Mouse (Mus musculus): ENCODE data around the gene Cherp. TPM values are rescaled to one million over a fixed set of nuclear protein-coding genes. Genes with fewer than 3 reads are reported as not detected.

Cherp gene
- 29.3 and 30.1 TPM in 2 replicates for polyA plus RNA-seq (2015; fragmentation: Nextera tagmentation; extraction: Ambion mirVana)

DNA sequence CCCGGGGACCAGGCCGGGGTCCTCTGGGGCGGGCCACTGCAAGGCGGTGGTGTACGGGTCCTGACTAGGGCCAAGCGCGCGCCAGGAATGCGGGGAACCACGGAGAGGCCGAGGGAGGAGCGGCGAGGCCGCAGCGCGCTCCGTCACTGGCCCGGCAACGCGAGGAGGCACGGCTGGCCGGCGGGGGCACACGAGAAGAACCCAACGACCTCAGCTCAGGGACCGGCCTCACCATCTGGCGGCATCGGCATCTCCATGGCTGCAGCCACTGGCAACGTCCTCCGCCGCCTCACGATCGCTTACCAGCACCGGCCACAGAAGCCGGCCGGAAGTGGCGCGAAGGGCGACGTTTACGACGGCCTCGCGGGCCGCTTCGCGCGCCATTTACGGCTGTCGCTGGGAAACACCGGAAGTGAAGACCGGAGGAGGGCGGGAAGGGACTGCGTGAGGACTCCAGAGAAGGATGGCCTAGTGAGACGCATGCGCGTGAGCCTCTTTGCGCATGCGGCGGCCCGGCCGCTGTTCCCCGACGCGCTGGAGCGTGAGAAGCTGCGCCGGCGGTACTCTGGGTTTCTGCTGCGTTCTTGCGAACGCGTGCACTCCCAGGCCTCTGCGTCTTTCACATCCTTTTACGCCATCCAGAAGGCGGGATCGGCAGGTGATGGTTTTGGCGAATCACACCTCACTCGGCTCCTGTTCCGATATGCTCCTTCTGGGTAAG lies at the start of gene Cherp:
Gene Cherp (minus strand): TSS at position 401 of the 721 bp plus-strand sequence.

DNA sequence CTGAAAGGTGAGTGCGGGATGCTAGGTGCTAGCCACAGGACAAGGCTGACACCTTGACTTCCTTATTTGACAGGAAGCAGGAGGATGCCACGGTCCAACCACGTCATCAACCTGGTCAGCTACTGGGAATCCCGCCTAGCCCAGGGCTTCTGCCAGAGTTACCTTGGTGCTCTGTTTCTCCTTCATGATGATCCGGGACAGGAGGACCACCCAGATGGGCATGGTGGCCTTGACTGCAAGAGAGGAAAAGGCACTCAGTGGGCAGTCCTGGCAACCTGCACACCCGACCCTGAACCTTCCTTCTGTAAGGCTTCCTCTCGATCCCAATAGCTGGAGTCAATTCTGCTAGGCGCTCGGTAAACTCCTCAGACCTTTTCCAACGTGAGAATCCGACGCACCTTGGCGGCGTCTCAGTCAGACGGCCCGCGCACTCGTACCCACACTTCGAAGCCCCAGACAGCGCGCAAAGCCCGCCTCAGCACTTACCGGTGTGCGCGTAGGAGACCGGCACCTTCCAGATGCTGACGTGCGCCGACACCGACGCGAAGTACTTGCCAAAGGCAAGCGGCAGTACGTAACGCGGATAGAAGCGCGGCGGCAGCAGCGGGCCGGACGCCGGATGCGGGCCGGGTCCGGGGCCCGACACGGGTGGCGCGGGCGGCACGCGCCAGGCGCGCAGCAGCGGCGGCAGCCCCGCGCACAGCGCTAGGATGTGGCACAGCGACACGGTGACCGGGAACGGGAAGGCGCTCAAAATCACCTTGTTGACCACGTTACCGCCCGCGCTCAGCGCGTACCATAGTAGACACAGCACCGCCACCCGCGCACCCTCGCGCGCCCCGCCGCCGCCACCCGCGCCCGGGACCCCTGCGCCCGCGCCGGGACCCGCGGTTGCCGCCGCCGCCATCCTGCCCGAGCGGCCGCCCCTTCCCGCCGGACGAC lies 16.9 kb upstream of the Cherp start, which contains the start of gene Slc35e1:
Gene Slc35e1 (minus strand): TSS at position 935 of the 942 bp plus-strand sequence.

DNA sequence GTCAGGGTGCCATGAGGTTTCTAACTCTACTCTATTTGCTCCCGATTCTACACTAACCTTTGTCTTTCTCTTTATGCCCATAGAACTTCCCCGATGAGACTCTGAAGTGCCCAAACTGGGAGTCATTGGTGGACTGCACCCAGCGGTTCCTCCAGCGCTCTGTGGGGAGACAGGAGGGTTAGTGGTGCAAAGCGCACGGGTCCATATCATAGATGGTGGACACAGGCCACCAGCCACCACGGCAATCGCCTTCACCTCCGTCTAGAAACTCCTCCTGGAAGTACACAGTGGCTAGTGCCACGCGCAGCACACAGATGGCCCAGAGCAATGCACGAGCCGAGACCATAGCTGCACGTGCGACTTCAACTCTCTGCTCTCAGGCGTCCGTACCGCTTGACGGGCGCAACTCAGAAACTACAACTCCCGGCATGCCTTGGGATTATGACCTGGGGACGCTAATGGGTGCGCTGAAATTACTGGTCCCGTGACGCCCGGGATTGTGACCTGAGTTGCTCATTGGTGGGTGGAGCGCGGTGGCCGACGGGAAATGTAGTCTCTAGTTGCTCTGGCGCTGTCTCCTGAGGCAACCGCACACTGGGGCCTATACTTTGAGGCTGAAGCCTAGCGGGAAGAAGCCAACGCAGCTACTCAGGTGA lies 31.6 kb downstream of the Cherp start, which contains the start of the genes Calr3 and 1700030K09Rik:
Gene Calr3 (minus strand): TSS at position 533 of the 656 bp plus-strand sequence.
Gene 1700030K09Rik (plus strand): TSS at position 543 of the 656 bp plus-strand sequence.

DNA sequence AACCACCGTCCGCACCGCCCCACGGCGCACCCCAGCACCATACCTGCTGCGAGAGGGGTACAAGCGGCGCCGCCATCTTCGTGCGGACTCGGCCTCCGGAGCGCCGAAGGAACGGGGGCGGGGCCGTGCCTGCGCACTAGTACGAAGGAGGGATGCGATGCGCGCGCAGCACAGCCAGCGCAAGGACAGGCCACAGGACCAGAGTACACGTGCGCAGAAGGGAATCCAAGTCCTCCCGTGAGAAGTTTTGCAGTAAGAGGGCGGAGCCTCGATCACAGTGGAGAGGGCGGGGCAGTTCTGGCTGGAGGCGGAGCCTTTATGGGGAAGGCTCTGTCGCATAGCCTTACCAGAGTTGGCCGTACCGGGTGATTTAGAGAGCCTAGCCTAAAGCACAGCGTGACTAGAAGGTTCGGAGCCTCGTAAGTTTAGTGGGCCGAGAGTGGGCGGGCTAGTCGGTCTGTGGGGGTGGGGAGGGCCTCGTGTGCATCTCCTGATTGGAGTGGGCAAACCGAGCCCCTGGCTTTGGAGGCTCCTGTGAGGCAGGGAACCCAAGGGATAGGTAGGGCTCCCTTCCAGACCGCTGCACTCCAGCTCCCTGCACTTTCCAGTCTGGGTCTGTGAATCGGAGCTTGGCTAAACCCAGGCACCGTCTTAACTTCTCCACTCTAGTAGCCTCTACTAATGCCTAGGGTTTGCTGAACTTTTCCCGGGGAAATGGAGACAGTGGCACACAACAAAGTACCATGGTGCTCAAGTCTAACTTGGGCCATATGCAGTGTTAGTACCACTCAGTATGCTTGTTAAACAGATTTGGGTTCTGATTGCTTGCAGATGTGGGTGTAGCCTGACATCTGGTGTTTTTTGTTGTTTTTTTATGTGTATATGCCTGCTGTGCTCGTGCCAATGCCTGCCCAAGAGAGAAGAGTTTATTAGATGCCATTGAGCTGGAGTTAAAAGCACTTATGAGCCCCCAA lies 53.4 kb downstream of the Cherp start, which contains the start of gene Eps15l1:
Gene Eps15l1 (minus strand): TSS at position 99 of the 974 bp plus-strand sequence.

Small RNA genes lying within 50 kb of the gene (microRNA-seq; reads per million reads assigned to microRNA genes)
- not detected for gene Mir7068 (ENCODE audit: borderline replicate concordance, insufficient number of aligned reads)

Other genes starting within 250 kb of the Cherp start
- gene Ap1m1, start 235.2 kb downstream of the Cherp start, polyA plus RNA-seq (2015; fragmentation: Nextera tagmentation; extraction: Ambion mirVana), result 77.1 and 78.9 TPM in 2 replicates
- 11.5 and 11.9 TPM in 2 replicates for gene Gm10282, start 170.0 kb downstream of the Cherp start, polyA plus RNA-seq (2015; fragmentation: Nextera tagmentation; extraction: Ambion mirVana)
- 23.2 and 28.6 TPM in 2 replicates for gene Klf2, start 156.2 kb downstream of the Cherp start, polyA plus RNA-seq (2015; fragmentation: Nextera tagmentation; extraction: Ambion mirVana)
- 18.9 and 24.4 TPM in 2 replicates for gene Eps15l1, start 53.8 kb downstream of the Cherp start, polyA plus RNA-seq (2015; fragmentation: Nextera tagmentation; extraction: Ambion mirVana)
- gene Calr3, start 31.4 kb downstream of the Cherp start, polyA plus RNA-seq (2015; fragmentation: Nextera tagmentation; extraction: Ambion mirVana), result 3.6 and 5.1 TPM in 2 replicates
- 8.9 and 9.4 TPM in 2 replicates for gene 1700030K09Rik, start 31.3 kb downstream of the Cherp start, polyA plus RNA-seq (2015; fragmentation: Nextera tagmentation; extraction: Ambion mirVana)
- gene Slc35e1, start 17.4 kb upstream of the Cherp start, polyA plus RNA-seq (2015; fragmentation: Nextera tagmentation; extraction: Ambion mirVana), result 7.9 and 9.8 TPM in 2 replicates
- 7.4 and 11.5 TPM in 2 replicates for gene Med26, start 73.0 kb upstream of the Cherp start, polyA plus RNA-seq (2015; fragmentation: Nextera tagmentation; extraction: Ambion mirVana)
- 138 TPM in 2 replicates for gene Smim7, start 95.9 kb upstream of the Cherp start, polyA plus RNA-seq (2015; fragmentation: Nextera tagmentation; extraction: Ambion mirVana)
- 21.9 and 28.6 TPM in 2 replicates for gene Tmem38a, start 96.8 kb upstream of the Cherp start, polyA plus RNA-seq (2015; fragmentation: Nextera tagmentation; extraction: Ambion mirVana)
- 0.03 and 0.08 TPM in 2 replicates for gene Nwd1, start 171.5 kb upstream of the Cherp start, polyA plus RNA-seq (2015; fragmentation: Nextera tagmentation; extraction: Ambion mirVana)
- 346 and 455 TPM in 2 replicates for gene Sin3b, start 248.1 kb upstream of the Cherp start, polyA plus RNA-seq (2015; fragmentation: Nextera tagmentation; extraction: Ambion mirVana)

All from adrenal gland, postnatal 0 days (tissue).